Comparison of ENCODE assay signal across 18 mouse cellular contexts in genomic region chr8:10793670-10794366, GRCm38 (mm10).
DNase-seq lines count a peak whose midpoint lies in the region; ATAC-seq and TF ChIP-seq lines count a peak whose summit lies in the region.
"Had no signal": no experiment of that assay in that cellular context is flagged by ENCODE, and none has a peak within 500 bp of the region (broad histone marks: within the 10 kb centered on the region; RNA-seq: fewer than 3 reads in every experiment).

No protein-coding gene starts in this region.

- H3K9ac ChIP-seq in hindbrain, embryonic 12.5 days, result no peak overlapping the region
- H3K9ac ChIP-seq in midbrain, embryonic 12.5 days (replicated peaks), result no peak overlapping the region
- H3K9ac ChIP-seq: lung, embryonic 14.5 days; neural tube, embryonic 12.5 days had no signal

- WGBS in hindbrain, embryonic 12.5 days, result 92% methylated on average over 9 of the region's 9 CpGs
- WGBS in midbrain, embryonic 12.5 days, result 94% methylated on average over 9 of the region's 9 CpGs

- H3K4me1 ChIP-seq in hindbrain, embryonic 12.5 days, result peaks cover 7% of the 10 kb centered on the region
- peaks cover 28% of the 10 kb centered on the region for H3K4me1 ChIP-seq in midbrain, embryonic 12.5 days

- no peak overlapping the region for H3K4me2 ChIP-seq in hindbrain, embryonic 12.5 days (replicated peaks)
- H3K4me2 ChIP-seq in midbrain, embryonic 12.5 days (replicated peaks), result no peak overlapping the region
- H3K4me2 ChIP-seq: lung, embryonic 14.5 days; neural tube, embryonic 12.5 days had no signal

- no peaks in the 10 kb centered on the region for H3K9me3 ChIP-seq in hindbrain, embryonic 12.5 days (replicated peaks)
- H3K9me3 ChIP-seq in midbrain, embryonic 12.5 days, result no peaks in the 10 kb centered on the region
- H3K9me3 ChIP-seq: neural tube, embryonic 12.5 days had no signal

- intact Hi-C loops in gastrocnemius, postnatal 36 days (cut with DNase I), result no loop called here

- DNase-seq in layer of hippocampus, adult 2 months (ENCODE audit: low spot score in 2 of 2), result no peak
- no peak for DNase-seq in layer of hippocampus, postnatal 10 days (ENCODE audit: low spot score in 2 of 2)
- DNase-seq in gastrocnemius, postnatal 36 days, result no peak
- DNase-seq: cerebellum, postnatal 10 days; heart, adult 2 months; heart, postnatal 14 days; kidney, adult 11 months; kidney, postnatal 10 days; liver; thymus, postnatal 14 days had no signal

- H3K27ac ChIP-seq in layer of hippocampus, adult 2 months, result peak overlapping the region; percentile 55; the same call in 1 of the 2 replicates
- peak overlapping the region; percentile 53 for H3K27ac ChIP-seq in hindbrain, embryonic 12.5 days
- peak overlapping the region; percentile 73 for H3K27ac ChIP-seq in midbrain, embryonic 12.5 days (replicated peaks)
- H3K27ac ChIP-seq: heart, adult 2 months; neural tube, embryonic 12.5 days had no signal

- no peaks in the 10 kb centered on the region for H3K36me3 ChIP-seq in hindbrain, embryonic 12.5 days
- no peaks in the 10 kb centered on the region for H3K36me3 ChIP-seq in midbrain, embryonic 12.5 days
- H3K36me3 ChIP-seq: neural tube, embryonic 12.5 days had no signal

- H3K4me3 ChIP-seq in layer of hippocampus, adult 2 months, result no peak overlapping the region
- no peak overlapping the region for H3K4me3 ChIP-seq in hindbrain, embryonic 12.5 days
- no peak overlapping the region for H3K4me3 ChIP-seq in midbrain, embryonic 12.5 days
- H3K4me3 ChIP-seq: erythroblast, embryonic 14.5 days; heart, adult 2 months; neural tube, embryonic 12.5 days had no signal

- TF ChIP-seq CTCF in layer of hippocampus, adult 2 months (conservative IDR thresholded peaks at IDR 0.05), result no peak

- H3K27me3 ChIP-seq in hindbrain, embryonic 12.5 days, result peaks cover 2% of the 10 kb centered on the region; the same call in 1 of the 2 replicates
- peaks cover 5% of the 10 kb centered on the region; the same call in 1 of the 2 replicates for H3K27me3 ChIP-seq in midbrain, embryonic 12.5 days
- H3K27me3 ChIP-seq: neural tube, embryonic 12.5 days had no signal

- ATAC-seq in hindbrain, embryonic 12.5 days (ENCODE audit: low FRiP score), result peak; percentile 67
- ATAC-seq in midbrain, embryonic 12.5 days (ENCODE audit: low FRiP score, low read depth), result peak; percentile 53; the same call in 1 of the 2 replicates
- no peak for ATAC-seq in monocyte, adult 5-6 weeks (replicated peaks; ENCODE audit: insufficient number of reproducible peaks, low FRiP score, low TSS enrichment, poor library complexity, severe bottlenecking)
- ATAC-seq in megakaryocyte-erythroid progenitor cell, adult 5-6 weeks (replicated peaks; ENCODE audit: low FRiP score, low TSS enrichment, poor library complexity, severe bottlenecking), result no peak
- ATAC-seq: activated CD4-positive, CD25-positive, alpha-beta regulatory T cell, adult 4 months had no signal

Comparison
In these comparisons a context has a peak if more than half of its experiments do, and no peak if none do; other contexts are left out.
1. ATAC-seq: peak in hindbrain, embryonic 12.5 days (single experiment) and midbrain, embryonic 12.5 days (single experiment); none in monocyte, adult 5-6 weeks (single experiment) and megakaryocyte-erythroid progenitor cell, adult 5-6 weeks (single experiment).
2. Peak in every context shown above with its lines, with median percentiles within 50 percentile points of each other: H3K27ac ChIP-seq.